Mouse (Mus musculus): ENCODE data around the gene Gm10642. TPM values are rescaled to one million over a fixed set of nuclear protein-coding genes. Genes with fewer than 3 reads are reported as not detected.

Gene Gm10642
- polyA plus RNA-seq, 1 experiment from 2014 or later: 0.45 TPM

Other genes starting within 250 kb of the Gm10642 start
- gene Ccnb2, start 234.7 kb upstream of the Gm10642 start, polyA plus RNA-seq (2014; fragmentation: Nextera tagmentation; extraction: Ambion mirVana): 136 and 152 TPM in 2 replicates
- gene Rnf111, start 152.5 kb upstream of the Gm10642 start, polyA plus RNA-seq (2014; fragmentation: Nextera tagmentation; extraction: Ambion mirVana): 22.8 and 23.2 TPM in 2 replicates
- gene Sltm, start 113.5 kb upstream of the Gm10642 start, polyA plus RNA-seq (2014; fragmentation: Nextera tagmentation; extraction: Ambion mirVana): 39.8 and 40.7 TPM in 2 replicates
- 13.4 and 15.9 TPM in 2 replicates for gene Mindy2, start 923 bp downstream of the Gm10642 start, polyA plus RNA-seq (2014; fragmentation: Nextera tagmentation; extraction: Ambion mirVana)
- gene Adam10, start 22.7 kb downstream of the Gm10642 start, polyA plus RNA-seq (2014; fragmentation: Nextera tagmentation; extraction: Ambion mirVana): 69.7 and 72.1 TPM in 2 replicates